In the genomic region with DNA sequence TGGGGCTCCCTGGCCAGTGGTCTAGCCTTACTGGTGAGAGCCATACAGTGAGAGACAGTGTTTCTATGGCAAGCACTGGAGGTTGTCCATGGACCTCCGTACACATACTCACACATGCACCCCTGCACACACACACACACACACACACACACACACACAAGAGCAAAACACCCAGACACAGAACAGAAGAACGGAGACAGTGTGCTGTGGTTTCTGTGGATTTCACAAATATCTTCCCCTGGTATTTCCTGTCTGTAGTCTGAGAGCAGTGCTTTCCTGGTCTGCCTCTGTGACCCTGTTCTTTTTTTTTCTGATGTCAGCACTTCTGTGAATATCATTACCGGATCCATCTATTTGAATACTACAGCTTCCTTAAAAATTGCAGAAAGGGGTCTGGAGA, we compare ENCODE assay signal across 10 mouse cellular contexts. TPM values are rescaled to one million over a fixed set of nuclear protein-coding genes. Genes with fewer than 3 reads are reported as not detected.
DNase-seq lines count a peak whose midpoint lies in the region; ATAC-seq and TF ChIP-seq lines count a peak whose summit lies in the region.
"Had no signal": no experiment of that assay in that cellular context is flagged by ENCODE, and none has a peak within 500 bp of the region (broad histone marks: within the 10 kb centered on the region; RNA-seq: fewer than 3 reads in every experiment).

No protein-coding gene starts in this region.

- no peak overlapping the region for H3K4me2 ChIP-seq in lung, embryonic 16.5 days (ENCODE audit: low read depth, low read length)
- H3K4me2 ChIP-seq in liver, embryonic 14.5 days (ENCODE audit: low read depth), result no peak overlapping the region
- H3K4me2 ChIP-seq: lung, embryonic 15.5 days had no signal

- no peak overlapping the region for H3K27ac ChIP-seq in lung, embryonic 16.5 days (ENCODE audit: low read length)
- H3K27ac ChIP-seq in liver, embryonic 14.5 days, result peak overlapping the region; percentile 12
- H3K27ac ChIP-seq: lung, embryonic 15.5 days had no signal

- no peaks in the 10 kb centered on the region for H3K27me3 ChIP-seq in lung, embryonic 16.5 days (ENCODE audit: control insufficient read depth, insufficient read depth, low read depth, low read length)
- no peaks in the 10 kb centered on the region for H3K27me3 ChIP-seq in liver, embryonic 14.5 days (ENCODE audit: control insufficient read depth, insufficient read depth, low read length)
- H3K27me3 ChIP-seq: lung, embryonic 15.5 days had no signal

- H3K9me3 ChIP-seq in lung, embryonic 16.5 days (ENCODE audit: control insufficient read depth, low read length), result no peaks in the 10 kb centered on the region
- no peaks in the 10 kb centered on the region for H3K9me3 ChIP-seq in liver, embryonic 14.5 days (ENCODE audit: control insufficient read depth, low read length)
- H3K9me3 ChIP-seq: lung, embryonic 15.5 days had no signal

- H3K4me3 ChIP-seq in lung, embryonic 16.5 days (ENCODE audit: low read length), result no peak overlapping the region
- H3K4me3 ChIP-seq in lung, adult 2 months (replicated peaks; ENCODE audit: extremely low read depth, low read depth, low read length), result no peak overlapping the region
- H3K4me3 ChIP-seq in liver, embryonic 14.5 days (ENCODE audit: insufficient read depth in 1 of 2, low read depth in 2 of 2, low read length in 2 of 2), result no peak overlapping the region
- H3K4me3 ChIP-seq: lung, embryonic 15.5 days had no signal

- no peak for TF ChIP-seq POLR2A in lung, adult 2 months (IDR thresholded peaks at IDR 0.05; ENCODE audit: borderline replicate concordance, extremely low read depth, low read depth, low read length)

- ATAC-seq in lung, embryonic 16.5 days (ENCODE audit: low read depth), result 0 out of 2 replicates have a peak, but pooled peaks have one; percentile 23
- peak; percentile 71 for ATAC-seq in common myeloid progenitor, adult 5-6 weeks (replicated peaks; ENCODE audit: low read depth, poor library complexity, severe bottlenecking)
- no peak for ATAC-seq in liver, embryonic 14.5 days (ENCODE audit: insufficient read depth)

- 34% methylated on average over 3 of the region's 3 CpGs for WGBS in lung, embryonic 16.5 days
- 21% methylated on average over 3 of the region's 3 CpGs for WGBS in lung, adult 2 months
- WGBS in liver, embryonic 14.5 days (ENCODE audit: insufficient replicate concordance), result 12% methylated on average over 3 of the region's 3 CpGs

- no peak for DNase-seq in lung, adult 2 months
- DNase-seq in liver, embryonic 14.5 days (ENCODE audit: low read depth in 3 of 3, low spot score in 3 of 3), result no peak
- peak; percentile 21 for DNase-seq in thymus, postnatal 25 days
- DNase-seq in cerebellum, adult 18-20 months, result no peak
- DNase-seq in cerebellum, adult 11-12 months, result no peak

- no peaks in the 10 kb centered on the region for H3K36me3 ChIP-seq in lung, embryonic 16.5 days (ENCODE audit: control insufficient read depth, insufficient read depth, low read length)
- no peaks in the 10 kb centered on the region for H3K36me3 ChIP-seq in liver, embryonic 14.5 days (replicated peaks; ENCODE audit: control insufficient read depth, insufficient read depth, low read depth)
- H3K36me3 ChIP-seq: lung, embryonic 15.5 days had no signal

- no peaks in the 10 kb centered on the region for H3K4me1 ChIP-seq in lung, embryonic 16.5 days (replicated peaks; ENCODE audit: control insufficient read depth, insufficient read depth, low read length)
- H3K4me1 ChIP-seq in lung, adult 2 months (ENCODE audit: control insufficient read depth, insufficient read depth, low read length), result peaks cover 2% of the 10 kb centered on the region; the same call in 1 of the 2 replicates
- peaks cover 35 to 44% of the 10 kb centered on the region in 2 experiments for H3K4me1 ChIP-seq in liver, embryonic 14.5 days (replicated peaks; ENCODE audit: control insufficient read depth in 2 of 2, insufficient read depth in 2 of 2, low read length in 1 of 2)
- H3K4me1 ChIP-seq: lung, embryonic 15.5 days had no signal

- no peak for TF ChIP-seq CTCF in lung, adult 2 months (IDR thresholded peaks at IDR 0.05; ENCODE audit: insufficient read depth, low read length)
- TF ChIP-seq CTCF in liver, embryonic 14.5 days (IDR thresholded peaks at IDR 0.05; ENCODE audit: low read depth), result no peak

- no peak overlapping the region for H3K9ac ChIP-seq in lung, embryonic 16.5 days (ENCODE audit: low read length)
- H3K9ac ChIP-seq in liver, embryonic 14.5 days (replicated peaks), result 0 out of 2 replicates have a peak overlapping the region, but pooled peaks have one; percentile 32
- H3K9ac ChIP-seq: lung, embryonic 15.5 days had no signal

- TF ChIP-seq EP300 in liver, embryonic 14.5 days (IDR thresholded peaks at IDR 0.05; ENCODE audit: low read depth), result no peak

RNA-seq across cellular contexts. Expression of gene Ctss, which starts 2.9 kb away (rescaled TPM):
- 25.7 and 28.1 TPM in 2 replicates for polyA plus RNA-seq in lung, embryonic 16.5 days (2015; fragmentation: Nextera tagmentation; extraction: Ambion mirVana)
- 47.8 and 82.1 TPM in 2 replicates for polyA plus RNA-seq in lung, adult 2 months (2012; rRNA removed)
- 74.8 and 75.3 TPM in 2 replicates for total RNA-seq in common myeloid progenitor, adult 5-6 weeks (2017)
- polyA plus RNA-seq in liver, embryonic 14.5 days (2012; rRNA removed), result 9.8 and 16.1 TPM in 2 replicates
- polyA plus RNA-seq in liver, embryonic 14.5 days (2014; fragmentation: Nextera tagmentation; extraction: Ambion mirVana), result 27.1 and 27.7 TPM in 2 replicates

RNA-seq across cellular contexts. Expression of gene Ctsk, which starts 24.6 kb away (rescaled TPM):
- polyA plus RNA-seq in lung, embryonic 16.5 days (2015; fragmentation: Nextera tagmentation; extraction: Ambion mirVana), result 5.5 and 12.4 TPM in 2 replicates
- 6.7 and 13.0 TPM in 2 replicates for polyA plus RNA-seq in lung, adult 2 months (2012; rRNA removed)
- total RNA-seq in common myeloid progenitor, adult 5-6 weeks (2017), result not detected in 2 replicates
- polyA plus RNA-seq in liver, embryonic 14.5 days (2012; rRNA removed), result 0.54 and 0.92 TPM in 2 replicates
- 1.1 and 1.3 TPM in 2 replicates for polyA plus RNA-seq in liver, embryonic 14.5 days (2014; fragmentation: Nextera tagmentation; extraction: Ambion mirVana)

RNA-seq across cellular contexts. Expression of gene Hormad1, which starts 35.8 kb away (rescaled TPM):
- polyA plus RNA-seq in lung, embryonic 16.5 days (2015; fragmentation: Nextera tagmentation; extraction: Ambion mirVana), result not detected in 2 replicates
- not detected in 2 replicates for polyA plus RNA-seq in lung, adult 2 months (2012; rRNA removed)
- total RNA-seq in common myeloid progenitor, adult 5-6 weeks (2017), result not detected in 2 replicates
- not detected in 2 replicates for polyA plus RNA-seq in liver, embryonic 14.5 days (2012; rRNA removed)
- 0.06 TPM in 1 of 2 replicates, not detected in the other for polyA plus RNA-seq in liver, embryonic 14.5 days (2014; fragmentation: Nextera tagmentation; extraction: Ambion mirVana)
- polyA plus RNA-seq: embryonic facial prominence, embryonic 11.5 days; heart, embryonic 14.5 days had no signal
